Mouse (Mus musculus): ENCODE data around the gene Klrb1b.
"Not testable (repeated sequence)": the region's sequence is repeated elsewhere in the genome, so short reads cannot be mapped to it uniquely, and the experiment has no call there.

Klrb1b gene

GRCm38 (mm10) chr6:128841327-128842089, 15.4 kb upstream of the Klrb1b start:
- no peak for DNase-seq (ENCODE audit: low spot score)

- DNase-seq (ENCODE audit: low spot score): not testable (repeated sequence)
Measured at GRCm38 (mm10) chr6:128840669-128841068, 14.5 kb upstream of the Klrb1b start.

- DNase-seq (ENCODE audit: low spot score): no peak
Measured at GRCm38 (mm10) chr6:128839921-128840320, 13.8 kb upstream of the Klrb1b start.

DNA sequence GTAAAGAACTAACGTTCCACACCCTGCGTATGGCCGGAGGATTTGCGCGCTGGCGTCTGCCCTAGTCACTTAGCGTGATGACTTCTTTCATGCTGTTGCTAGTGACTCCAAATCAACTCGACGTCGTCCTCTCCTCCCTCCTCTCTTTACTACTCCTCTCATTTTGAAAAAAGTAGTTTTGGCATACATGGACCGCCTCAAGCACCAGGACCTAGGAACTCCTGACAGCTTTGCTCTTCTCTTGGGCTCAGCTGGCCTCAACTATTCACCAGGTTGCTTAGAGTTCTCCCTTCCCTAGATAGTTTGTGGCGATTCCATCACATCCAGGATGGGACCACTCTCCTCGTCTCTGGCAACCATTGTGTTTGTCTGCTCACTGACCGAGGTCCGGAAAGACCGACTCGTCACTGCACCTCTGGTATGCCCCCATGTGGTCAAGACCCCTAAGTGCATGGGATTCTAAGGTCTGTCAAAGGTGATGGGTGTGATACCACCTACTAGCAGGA, 13.2 kb upstream of the Klrb1b start:
- peak; percentile 62 for DNase-seq (ENCODE audit: low spot score)

- DNase-seq (ENCODE audit: low spot score): peak; percentile 88
Measured at GRCm38 (mm10) chr6:128838342-128839265, 12.5 kb upstream of the Klrb1b start.

GRCm38 (mm10) chr6:128837454-128838341, 11.6 kb upstream of the Klrb1b start:
- no peak for DNase-seq (ENCODE audit: low spot score)

DNA sequence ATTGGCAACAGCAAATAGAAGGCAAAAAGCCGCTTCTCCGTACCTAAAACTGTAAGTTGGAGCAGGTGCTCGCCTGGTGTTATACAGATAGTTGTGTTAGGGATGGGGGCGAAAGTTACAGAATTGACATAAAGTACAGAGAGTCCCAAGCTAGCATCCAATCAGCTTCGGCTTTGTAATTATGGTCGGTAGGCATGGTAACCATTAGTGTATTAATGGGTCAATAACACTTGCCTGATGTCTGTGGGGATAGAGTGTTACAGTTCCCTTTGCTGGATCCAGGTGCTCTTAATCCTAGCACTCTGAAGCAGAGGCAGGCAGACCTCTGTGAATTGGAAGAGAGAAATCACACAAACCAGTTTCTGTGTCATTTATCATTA, 10.8 kb upstream of the Klrb1b start:
- DNase-seq (ENCODE audit: low spot score): no peak

DNA sequence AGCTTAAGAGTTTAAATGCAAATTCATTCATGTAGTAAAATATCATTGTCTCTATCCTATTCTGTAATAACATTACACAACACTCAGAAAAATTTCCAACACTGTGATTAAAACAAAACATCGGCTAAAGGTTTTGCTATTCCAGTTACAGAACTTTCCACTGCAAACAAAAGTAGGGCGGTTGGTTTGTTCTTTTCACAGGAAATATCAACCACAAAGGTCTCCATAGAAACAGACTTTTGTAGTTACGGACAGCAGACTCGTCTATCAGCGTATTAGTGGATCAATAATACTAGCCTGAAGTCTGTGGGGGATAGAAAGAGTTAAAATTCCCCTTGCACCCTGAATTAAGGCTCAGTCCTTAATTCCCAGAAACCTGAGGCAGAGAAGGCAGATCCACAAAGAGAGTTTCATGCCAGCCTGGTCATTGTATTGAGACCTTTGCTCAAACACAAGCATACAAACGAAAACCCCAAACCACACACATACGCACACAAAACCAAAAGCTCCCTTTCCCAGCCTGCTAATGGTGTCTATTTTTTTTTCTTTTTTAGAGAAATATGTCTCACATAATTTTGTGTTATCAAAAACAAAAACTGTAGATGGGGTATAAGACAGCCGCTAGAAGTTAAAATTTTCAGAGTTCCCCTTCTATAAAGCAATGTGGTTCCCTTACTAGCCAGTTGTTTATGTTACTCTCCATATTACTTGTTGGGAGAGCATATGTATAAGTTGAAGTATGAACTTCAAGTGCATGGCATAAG, 10.2 kb upstream of the Klrb1b start:
- DNase-seq (ENCODE audit: low spot score): no peak

DNA sequence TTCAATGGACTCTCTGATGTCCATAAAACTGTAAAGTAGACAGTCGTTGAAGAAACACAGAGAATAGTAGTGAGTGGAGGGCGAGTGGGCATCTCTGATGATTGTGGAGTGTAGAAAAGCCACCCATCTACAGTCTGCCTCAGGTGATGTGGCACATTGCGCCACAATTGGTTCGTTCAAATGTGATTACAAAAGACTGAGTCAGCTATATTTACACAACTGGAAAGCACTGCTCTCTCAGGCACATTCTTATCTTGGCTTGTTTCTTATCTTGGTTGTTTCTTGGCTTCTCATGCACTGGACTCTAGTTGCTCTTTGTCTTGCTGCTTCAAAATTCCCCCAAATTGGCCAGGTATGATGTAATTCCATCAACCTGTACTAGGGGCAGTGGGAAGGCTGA, 9.4 kb upstream of the Klrb1b start:
- no peak for DNase-seq (ENCODE audit: low spot score)

DNA sequence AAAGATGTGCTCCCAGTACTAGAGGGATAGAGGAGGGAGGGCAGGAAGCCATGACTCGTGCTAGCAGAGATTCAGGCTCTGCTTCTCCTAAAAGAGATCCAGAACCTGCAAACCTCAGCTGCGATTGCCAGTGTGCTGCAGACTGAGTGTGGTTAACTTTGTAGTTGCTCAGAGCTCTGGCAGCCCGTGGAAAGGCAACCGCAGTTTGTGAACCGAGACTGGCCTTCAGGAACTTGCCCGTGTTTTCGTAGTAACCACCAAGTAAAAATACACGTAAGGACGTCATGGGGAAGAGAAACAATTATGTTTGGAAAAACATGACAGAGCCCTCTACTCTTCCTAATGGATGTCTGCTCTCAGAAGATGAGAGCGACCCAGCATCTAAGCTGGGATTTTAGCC, 6.9 kb upstream of the Klrb1b start:
- DNase-seq (ENCODE audit: low spot score): no peak

- no peak for DNase-seq (ENCODE audit: low spot score)
Measured at GRCm38 (mm10) chr6:128829837-128830236, 3.7 kb upstream of the Klrb1b start.

- DNase-seq (ENCODE audit: low spot score): no peak
Measured at GRCm38 (mm10) chr6:128826781-128827180, 650 bp upstream of the Klrb1b start.

DNA sequence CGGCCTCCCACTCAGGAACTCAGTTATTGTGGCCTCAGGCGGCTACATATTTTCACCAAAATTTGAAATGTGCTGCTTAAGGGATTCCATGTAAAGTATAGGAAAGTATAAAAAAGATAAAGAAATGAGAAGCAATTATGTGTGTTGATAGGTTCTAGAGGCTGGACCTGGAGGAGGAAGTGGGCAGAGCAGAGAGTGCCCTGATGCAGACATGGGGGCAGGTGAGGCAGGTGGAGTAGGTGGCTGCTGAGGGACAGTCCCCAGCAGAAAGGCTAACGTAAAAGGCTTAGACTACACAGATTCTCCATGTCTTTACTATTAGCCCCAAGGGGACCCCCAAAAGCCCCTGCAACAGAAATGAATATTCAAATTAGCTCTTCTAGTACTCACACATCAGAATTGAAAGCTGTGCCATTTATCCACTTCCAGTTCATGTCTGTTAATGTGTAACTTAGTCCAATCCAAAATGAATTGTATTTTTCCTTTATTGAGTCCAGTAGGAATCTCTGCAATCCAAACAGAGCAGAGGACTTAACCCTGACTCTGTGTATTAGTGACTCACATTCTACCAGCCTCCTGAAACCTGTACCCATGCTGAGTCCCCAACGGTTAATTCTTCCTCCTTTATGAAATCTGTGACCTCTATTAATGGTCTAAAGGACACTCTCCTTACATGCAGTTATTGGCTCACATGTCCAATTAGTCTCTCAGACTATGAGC, 7.9 kb downstream of the Klrb1b start:
- DNase-seq (ENCODE audit: low spot score): no peak

DNA sequence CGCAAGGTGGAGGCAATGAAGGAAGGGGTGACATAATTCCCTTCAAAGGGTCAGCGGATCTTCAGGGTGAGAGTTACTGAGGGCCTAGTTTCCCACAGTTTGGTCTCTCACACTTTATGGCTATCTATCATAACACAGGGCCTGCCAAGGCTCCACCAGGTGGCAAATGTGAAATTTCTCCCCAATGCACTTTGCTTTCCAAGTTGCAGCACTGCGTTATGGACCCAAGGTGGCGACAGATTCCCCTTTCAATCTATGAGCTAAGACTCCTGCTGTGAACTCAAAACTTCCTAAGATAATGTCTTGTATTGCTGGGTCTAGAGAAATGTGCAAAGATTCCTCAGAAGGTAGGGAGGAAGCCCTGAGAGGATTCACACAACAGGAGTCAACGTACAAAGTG, 17.6 kb downstream of the Klrb1b start:
- DNase-seq (ENCODE audit: low spot score): no peak

DNA sequence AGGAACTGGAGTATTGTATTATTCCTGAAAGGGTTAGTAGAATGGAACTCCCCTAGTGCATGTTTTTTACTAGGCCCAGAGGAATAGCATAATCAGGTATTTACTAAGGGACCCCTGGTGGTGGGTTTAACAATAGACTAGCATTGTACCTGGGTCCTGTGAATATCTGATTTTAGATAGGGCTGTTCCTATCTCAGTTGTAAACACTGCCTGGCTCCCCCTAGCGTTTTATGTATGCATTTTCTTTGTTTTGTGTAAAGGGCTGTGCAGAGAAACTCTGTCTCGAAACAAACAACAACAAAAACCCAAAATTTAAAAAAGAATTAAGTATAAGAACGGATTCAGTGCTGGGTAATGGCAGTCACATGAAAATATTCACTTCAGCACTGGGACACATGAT, 19.1 kb downstream of the Klrb1b start:
- no peak for DNase-seq (ENCODE audit: low spot score)

GRCm38 (mm10) chr6:128804823-128805640, 21.1 kb downstream of the Klrb1b start:
- not testable (repeated sequence) for DNase-seq (ENCODE audit: low spot score)

DNA sequence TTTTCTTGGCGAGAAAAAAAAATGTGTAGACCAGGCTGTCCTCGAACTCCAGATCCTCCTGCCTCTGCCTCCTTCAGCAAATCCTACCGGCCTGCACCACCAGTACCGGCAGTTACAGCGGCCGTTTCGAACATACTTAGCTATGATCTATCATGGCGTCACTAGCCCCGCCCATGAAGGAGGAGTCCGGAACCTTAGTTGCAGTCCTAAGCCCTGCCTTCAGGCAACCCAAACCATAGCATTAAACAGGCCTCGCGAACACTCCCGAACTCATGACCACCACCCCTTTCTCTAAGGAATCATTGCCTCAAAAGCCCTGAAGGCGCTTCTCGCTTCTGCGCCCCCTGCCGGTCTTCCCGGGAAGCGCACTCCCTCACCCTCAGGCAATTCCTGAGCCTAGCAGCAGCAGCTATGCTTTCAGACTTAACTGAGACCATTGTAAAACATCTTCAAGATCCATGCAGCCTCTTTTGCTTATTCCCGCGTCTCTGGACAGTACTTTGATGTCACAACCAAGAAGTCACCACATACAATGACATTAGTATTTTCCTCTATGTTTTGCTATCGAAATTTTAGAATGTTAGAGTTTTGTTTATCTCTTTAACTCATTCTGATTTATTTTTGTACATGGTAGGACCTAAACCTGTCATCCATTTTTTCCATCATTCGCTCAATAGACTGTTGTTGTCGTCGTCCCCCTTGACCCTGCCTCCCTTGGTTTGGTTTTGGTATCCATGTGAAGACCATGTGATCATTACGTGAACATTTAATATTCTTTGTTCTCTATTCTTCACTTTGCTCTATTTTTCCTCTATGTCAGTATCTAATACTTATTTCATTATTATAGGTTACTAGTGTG, 22.9 kb downstream of the Klrb1b start:
- peak; percentile 82 for DNase-seq (ENCODE audit: low spot score)

- DNase-seq (ENCODE audit: low spot score): no peak
Measured at GRCm38 (mm10) chr6:128802557-128802956, 23.6 kb downstream of the Klrb1b start.

DNA sequence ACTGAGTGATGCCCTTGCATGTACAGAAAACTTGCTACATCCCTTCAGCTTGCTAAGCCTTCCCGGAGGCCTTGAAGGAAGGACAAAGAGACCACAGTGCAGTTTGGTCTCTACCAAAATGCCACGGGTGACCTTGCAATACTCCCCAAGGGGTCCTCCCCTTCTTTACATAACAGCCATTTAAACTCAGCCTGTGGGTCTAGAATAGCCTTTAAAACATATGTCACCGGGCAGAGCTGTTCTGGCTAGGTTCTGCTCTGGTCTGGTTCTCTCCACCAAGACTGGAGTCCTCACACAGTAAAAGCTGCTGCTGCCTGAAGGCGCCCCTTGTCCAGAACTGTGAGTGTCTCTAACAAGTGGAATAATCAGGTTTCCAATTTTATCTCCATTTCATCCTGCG, 25.4 kb downstream of the Klrb1b start:
- DNase-seq (ENCODE audit: low spot score): not testable (repeated sequence)

Measured in adipocyte (in vitro differentiated cells).